Mouse (Mus musculus): ENCODE measurements around the gene Zfyve26. TPM values are rescaled to one million over a fixed set of nuclear protein-coding genes. Genes with fewer than 3 reads are reported as not detected.

The Zfyve26 gene
- polyA plus RNA-seq, 1 experiment from 2014 or later = 15.2 TPM

GRCm38 (mm10) chr12:79306013-79306412, 9.9 kb upstream of the Zfyve26 start:
- no peak for DNase-seq (ENCODE audit: low spot score)
- H3K27ac ChIP-seq (replicated peaks) = no peak overlapping the region
- peaks cover 9% of the 10 kb centered on the region; the same call in 1 of the 2 replicates for H3K36me3 ChIP-seq (replicated peaks)
- no peaks in the 10 kb centered on the region for H3K27me3 ChIP-seq (replicated peaks; ENCODE audit: low read depth, poor library complexity, severe bottlenecking)
- no peak overlapping the region for H3K4me3 ChIP-seq
- no peaks in the 10 kb centered on the region for H3K9me3 ChIP-seq
- 82% methylated on average over 4 of the region's 4 CpGs for WGBS
- H3K4me1 ChIP-seq = no peaks in the 10 kb centered on the region

DNA sequence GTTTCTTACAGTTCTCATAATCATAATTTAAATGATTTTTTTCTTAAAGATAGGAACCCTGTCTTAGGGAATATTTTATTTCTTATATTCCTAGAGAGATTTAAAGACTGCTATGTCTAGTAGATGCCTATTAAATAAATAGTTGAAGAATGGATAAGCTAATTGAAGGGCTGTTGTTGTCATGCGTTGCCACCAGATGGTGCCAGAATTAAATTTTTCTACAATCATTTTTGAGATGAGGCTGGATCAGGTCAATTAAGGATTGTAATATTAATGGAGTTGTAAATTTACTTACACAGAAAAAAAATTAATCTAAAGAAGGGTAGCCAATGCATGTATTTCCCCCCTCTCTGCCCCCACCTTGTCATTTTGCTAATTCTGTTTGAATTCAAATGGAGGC, 9.0 kb upstream of the Zfyve26 start:
- no peaks in the 10 kb centered on the region for H3K27me3 ChIP-seq (replicated peaks; ENCODE audit: low read depth, poor library complexity, severe bottlenecking)
- WGBS = 60% methylated on average over 1 of the region's 1 CpGs
- H3K9me3 ChIP-seq = no peaks in the 10 kb centered on the region
- no peak overlapping the region for H3K4me3 ChIP-seq
- H3K4me1 ChIP-seq = no peaks in the 10 kb centered on the region
- peaks cover 9% of the 10 kb centered on the region; the same call in 1 of the 2 replicates for H3K36me3 ChIP-seq (replicated peaks)
- no peak overlapping the region for H3K27ac ChIP-seq (replicated peaks)
- DNase-seq (ENCODE audit: low spot score) = no peak

DNA sequence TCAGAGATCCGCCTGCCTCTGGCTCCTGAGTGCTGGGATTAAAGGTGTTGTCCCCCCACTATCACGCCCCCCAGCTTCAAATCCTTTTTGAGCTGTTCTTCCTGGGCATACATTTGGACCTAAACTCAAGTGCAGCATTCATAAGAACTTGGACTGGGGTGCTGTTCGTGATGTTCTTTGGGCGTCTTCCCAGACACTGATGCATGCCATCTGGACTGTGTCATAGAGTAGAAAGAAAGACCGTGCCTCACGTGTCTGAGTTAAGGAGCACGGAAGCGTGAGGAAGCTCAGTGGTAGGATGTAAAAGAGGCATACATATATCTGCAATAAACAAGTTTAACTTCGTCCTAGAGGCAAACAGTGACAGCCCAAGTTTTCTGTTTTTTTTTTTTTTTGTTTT, 5.7 kb upstream of the Zfyve26 start:
- Histone ChIP-seq H3K27me3 (replicated peaks; ENCODE audit: low read depth, poor library complexity, severe bottlenecking) (no peaks in the 10 kb centered on the region), H3K4me3 (no peak overlapping the region), H3K9me3 (no peaks in the 10 kb centered on the region), H3K36me3 (replicated peaks) (peaks cover 9% of the 10 kb centered on the region; the same call in 1 of the 2 replicates), H3K4me1 (no peaks in the 10 kb centered on the region), H3K27ac (replicated peaks) (no peak overlapping the region)
- WGBS = 91% methylated on average over 9 of the region's 9 CpGs
- no peak for DNase-seq (ENCODE audit: low spot score)

- Histone ChIP-seq H3K27me3 (replicated peaks; ENCODE audit: low read depth, poor library complexity, severe bottlenecking) (no peaks in the 10 kb centered on the region), H3K4me3 (peak overlapping the region; percentile 81), H3K4me1 (peaks cover 13% of the 10 kb centered on the region), H3K36me3 (replicated peaks) (peaks cover 6% of the 10 kb centered on the region; the same call in 1 of the 2 replicates), H3K27ac (replicated peaks) (peak overlapping the region; percentile 88), H3K9me3 (no peaks in the 10 kb centered on the region)
- 18% methylated on average over 15 of the region's 15 CpGs for WGBS
- DNase-seq (ENCODE audit: low spot score) = no peak
Observed at GRCm38 (mm10) chr12:79297884-79298636, 2.0 kb upstream of the Zfyve26 start.

GRCm38 (mm10) chr12:79297121-79297576, 1.0 kb upstream of the Zfyve26 start, which contains the start of gene Rad51b:
Gene Rad51b, plus strand, starts transcription at chr12:79297282.
- no peaks in the 10 kb centered on the region for H3K27me3 ChIP-seq (replicated peaks; ENCODE audit: low read depth, poor library complexity, severe bottlenecking)
- H3K4me1 ChIP-seq = peaks cover 13% of the 10 kb centered on the region
- under 1% methylated on average over 21 of the region's 21 CpGs for WGBS
- 0 out of 2 replicates have a peak, but pooled peaks cover 5% of the 10 kb centered on the region for H3K36me3 ChIP-seq (replicated peaks)
- peak within 1 kb of the TSS; percentile 88 for H3K27ac ChIP-seq (replicated peaks)
- DNase-seq (ENCODE audit: low spot score) = peak; percentile 86
- H3K9me3 ChIP-seq = no peaks in the 10 kb centered on the region
- H3K4me3 ChIP-seq = peak within 1 kb of the TSS; percentile 81

DNA sequence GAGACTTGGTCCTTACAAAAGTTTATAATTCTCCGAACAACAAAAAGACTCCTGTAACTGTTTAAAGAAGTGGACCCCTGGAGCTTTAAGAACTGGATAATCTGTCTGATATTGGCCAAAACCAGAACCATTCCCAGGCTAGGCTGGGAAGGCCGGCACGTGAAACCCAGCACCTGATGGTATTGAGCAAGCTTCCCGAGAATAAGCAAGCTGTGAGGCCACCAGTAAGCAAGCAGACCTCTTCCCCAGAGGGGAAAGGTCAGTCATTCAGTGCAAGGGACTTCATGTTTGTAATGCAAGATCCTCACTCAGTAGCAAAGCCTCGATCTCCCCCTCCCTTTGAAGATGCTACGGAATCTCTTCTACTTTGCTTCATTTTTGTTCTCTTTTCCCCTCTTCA, 3.2 kb downstream of the Zfyve26 start:
- no peak for DNase-seq (ENCODE audit: low spot score)
- Histone ChIP-seq H3K27ac (replicated peaks) (no peak overlapping the region), H3K4me1 (peaks cover 13% of the 10 kb centered on the region), H3K9me3 (no peaks in the 10 kb centered on the region), H3K36me3 (replicated peaks) (peaks cover 36% of the 10 kb centered on the region), H3K27me3 (replicated peaks; ENCODE audit: low read depth, poor library complexity, severe bottlenecking) (no peaks in the 10 kb centered on the region), H3K4me3 (no peak overlapping the region)
- WGBS = 84% methylated on average over 6 of the region's 6 CpGs

- Histone ChIP-seq H3K9me3 (no peaks in the 10 kb centered on the region), H3K4me3 (no peak overlapping the region), H3K4me1 (no peaks in the 10 kb centered on the region), H3K36me3 (replicated peaks) (peaks cover 99% of the 10 kb centered on the region), H3K27me3 (replicated peaks; ENCODE audit: low read depth, poor library complexity, severe bottlenecking) (no peaks in the 10 kb centered on the region), H3K27ac (replicated peaks) (no peak overlapping the region)
- DNase-seq (ENCODE audit: low spot score) = no peak
- 91% methylated on average over 8 of the region's 8 CpGs for WGBS
Observed at GRCm38 (mm10) chr12:79282595-79282994, 13.5 kb downstream of the Zfyve26 start.

DNA sequence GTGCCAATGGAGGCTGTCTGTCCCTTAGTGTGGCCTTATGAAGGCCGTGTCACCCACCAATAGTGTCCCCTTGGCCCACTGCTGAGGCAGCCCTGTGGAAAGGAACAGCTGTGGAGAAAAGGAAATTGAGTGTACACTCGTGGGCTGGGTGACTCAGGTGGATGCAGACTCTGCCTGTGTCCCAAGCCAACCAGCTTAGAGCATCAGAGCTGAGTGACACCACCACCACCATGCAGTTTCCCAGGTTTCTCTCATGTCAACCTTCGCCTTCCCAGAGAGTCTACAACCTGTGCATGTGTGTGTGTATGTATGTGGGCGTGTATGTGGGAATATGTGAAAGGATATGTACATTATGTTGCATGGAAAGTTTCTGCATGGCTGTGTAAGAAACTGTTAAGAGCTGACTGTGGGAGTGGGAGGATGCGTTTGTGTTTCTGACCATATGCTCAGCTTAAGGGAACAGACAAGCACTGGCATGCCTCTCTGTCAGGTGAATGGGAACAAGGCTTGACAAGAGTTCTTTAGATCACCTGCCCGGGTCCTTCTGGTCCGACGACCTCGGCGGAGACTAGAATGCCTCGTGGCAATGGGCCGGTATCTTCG, 16.5 kb downstream of the Zfyve26 start:
- Histone ChIP-seq H3K9me3 (no peaks in the 10 kb centered on the region), H3K4me1 (no peaks in the 10 kb centered on the region), H3K4me3 (no peak overlapping the region), H3K27ac (replicated peaks) (no peak overlapping the region), H3K27me3 (replicated peaks; ENCODE audit: low read depth, poor library complexity, severe bottlenecking) (no peaks in the 10 kb centered on the region), H3K36me3 (replicated peaks) (peaks cover 97% of the 10 kb centered on the region)
- no peak for DNase-seq (ENCODE audit: low spot score)
- WGBS = 92% methylated on average over 13 of the region's 13 CpGs

GRCm38 (mm10) chr12:79272604-79273003, 23.5 kb downstream of the Zfyve26 start:
- no peaks in the 10 kb centered on the region for H3K4me1 ChIP-seq
- H3K4me3 ChIP-seq = no peak overlapping the region
- H3K27me3 ChIP-seq (replicated peaks; ENCODE audit: low read depth, poor library complexity, severe bottlenecking) = no peaks in the 10 kb centered on the region
- WGBS = 87% methylated on average over 4 of the region's 4 CpGs
- no peak overlapping the region for H3K27ac ChIP-seq (replicated peaks)
- H3K36me3 ChIP-seq (replicated peaks) = peaks cover 98% of the 10 kb centered on the region
- no peaks in the 10 kb centered on the region for H3K9me3 ChIP-seq
- no peak for DNase-seq (ENCODE audit: low spot score)

- Histone ChIP-seq H3K9me3 (no peaks in the 10 kb centered on the region), H3K27ac (replicated peaks) (no peak overlapping the region), H3K36me3 (replicated peaks) (peaks cover 90% of the 10 kb centered on the region), H3K4me1 (no peaks in the 10 kb centered on the region), H3K27me3 (replicated peaks; ENCODE audit: low read depth, poor library complexity, severe bottlenecking) (no peaks in the 10 kb centered on the region), H3K4me3 (no peak overlapping the region)
- DNase-seq (ENCODE audit: low spot score) = peak; percentile 57
- 55% methylated on average over 5 of the region's 5 CpGs for WGBS
Observed at GRCm38 (mm10) chr12:79261035-79261434, 35.1 kb downstream of the Zfyve26 start.

DNA sequence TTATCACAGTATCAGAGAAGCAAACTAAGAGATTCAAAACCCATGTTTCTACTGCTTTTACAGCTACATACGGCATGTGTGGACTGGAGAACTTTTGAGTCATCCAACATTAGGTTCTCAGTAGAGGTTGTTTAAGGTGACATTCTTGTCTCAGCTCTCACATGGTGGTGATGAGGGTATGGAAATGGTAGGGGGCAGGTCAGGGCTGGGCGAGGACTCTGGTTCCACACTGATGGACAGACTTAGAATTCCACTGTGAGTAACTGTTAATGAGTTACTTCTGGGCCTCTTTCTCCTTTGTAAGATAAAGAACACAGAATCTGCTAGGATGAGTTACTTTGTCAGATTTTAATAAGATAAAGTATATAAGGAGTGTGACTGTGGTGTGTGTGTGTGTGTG, 36.0 kb downstream of the Zfyve26 start:
- WGBS = 94% methylated on average over 2 of the region's 2 CpGs

GRCm38 (mm10) chr12:79254975-79255374, 41.1 kb downstream of the Zfyve26 start:
- no peak for DNase-seq (ENCODE audit: low spot score)
- Histone ChIP-seq H3K27me3 (replicated peaks; ENCODE audit: low read depth, poor library complexity, severe bottlenecking) (no peaks in the 10 kb centered on the region), H3K9me3 (no peaks in the 10 kb centered on the region), H3K27ac (replicated peaks) (no peak overlapping the region), H3K4me1 (no peaks in the 10 kb centered on the region), H3K4me3 (no peak overlapping the region), H3K36me3 (replicated peaks) (peaks cover 90% of the 10 kb centered on the region)
- WGBS = 95% methylated on average over 10 of the region's 10 CpGs

More for the DNA sequence above, 36.0 kb downstream of the Zfyve26 start:
- no peak overlapping the region for H3K4me3 ChIP-seq
- H3K27me3 ChIP-seq (replicated peaks; ENCODE audit: low read depth, poor library complexity, severe bottlenecking) = no peaks in the 10 kb centered on the region
- H3K9me3 ChIP-seq = no peaks in the 10 kb centered on the region
- H3K4me1 ChIP-seq = no peaks in the 10 kb centered on the region
- DNase-seq (ENCODE audit: low spot score) = no peak
- H3K27ac ChIP-seq (replicated peaks) = no peak overlapping the region
- H3K36me3 ChIP-seq (replicated peaks) = peaks cover 87% of the 10 kb centered on the region

Measured in embryonic facial prominence, embryonic 10.5 days (tissue).